Mouse (Mus musculus) G1E (cell line): ENCODE measurements around the gene Ephb3.

Experiments
- CTCF ChIP-seq: IDR thresholded peaks from 2 replicates; pipeline ENCODE4 v1.5.1; 2012; ENCODE audit warnings: low read depth, low read length, inconsistent platforms, mixed read lengths
- GATA1 ChIP-seq: IDR thresholded peaks from 2 replicates; pipeline ENCODE4 v1.6.1; 2012; ENCODE audit warnings: borderline replicate concordance, low read length, inconsistent platforms, mixed read lengths
- POLR2AphosphoS5 ChIP-seq: IDR thresholded peaks from 2 replicates; pipeline ENCODE4 v1.6.1; 2012; ENCODE audit warnings: low read depth, low read length, inconsistent platforms; ENCODE audit not compliant: insufficient replicate concordance
- TAL1 ChIP-seq: conservative IDR thresholded peaks from 2 replicates; pipeline ENCODE4 v1.6.1; 2012; ENCODE audit warnings: low read depth, low read length, inconsistent platforms, mixed read lengths

GRCm38 (mm10) chr16:21217233-21217632 lies 12.7 kb downstream of the Ephb3 start:
- TF ChIP-seq CTCF (no peak), GATA1 (no peak), TAL1 (no peak), POLR2AphosphoS5 (no peak)
